Mouse (Mus musculus): ENCODE measurements at regions not wholly inside any gene's neighbourhood (a gene's known extent, or its start where the extent isn't known, plus 50 kb on each side); places are given as distances from the start of the nearest gene placed in this dataset.
A peak's percentile ranks its signal among the peaks of the same experiment; 100 is the strongest.
"Not testable (repeated sequence)": the region's sequence is repeated elsewhere in the genome, so short reads cannot be mapped to it uniquely, and the experiment has no call there.

DNA sequence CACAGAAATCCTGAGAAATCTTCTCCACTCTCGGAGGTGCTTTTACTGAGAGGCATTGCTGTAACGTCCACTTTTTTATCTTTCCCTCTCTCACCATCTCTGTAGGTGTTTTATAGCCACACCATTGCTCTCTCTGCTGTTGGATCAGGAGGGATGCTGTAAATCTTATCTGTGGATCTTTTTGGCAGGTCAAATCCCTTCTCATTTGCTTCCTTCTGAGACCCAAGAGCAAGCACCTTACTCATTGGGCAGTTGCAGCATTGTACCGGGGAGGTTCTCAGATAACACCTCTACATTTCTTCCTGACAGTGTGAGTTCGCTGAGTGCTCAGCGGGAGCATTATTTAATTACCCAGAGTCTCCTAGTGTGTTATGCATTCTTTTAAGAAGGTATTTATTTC is 75.5 kb upstream of the Acpp start:
- Histone ChIP-seq H3K36me3 (no peaks in the 10 kb centered on the region), H3K27ac (replicated peaks) (no peak overlapping the region), H3K9ac (replicated peaks) (no peak overlapping the region), H3K9me3 (no peaks in the 10 kb centered on the region), H3K27me3 (peaks cover 6% of the 10 kb centered on the region), H3K4me3 (no peak overlapping the region), H3K4me2 (replicated peaks) (no peak overlapping the region), H3K4me1 (peaks cover 15% of the 10 kb centered on the region)
- ATAC-seq (replicated peaks): no peak
- WGBS: 53% methylated on average over 5 of the region's 5 CpGs

- Histone ChIP-seq H3K4me3 (no peak overlapping the region), H3K9ac (replicated peaks) (no peak overlapping the region), H3K27ac (replicated peaks) (no peak overlapping the region), H3K4me2 (replicated peaks) (peak overlapping the region; percentile 50; the same call in 1 of the 2 replicates), H3K4me1 (peaks cover 21% of the 10 kb centered on the region), H3K27me3 (peaks cover 10% of the 10 kb centered on the region), H3K9me3 (no peaks in the 10 kb centered on the region), H3K36me3 (no peaks in the 10 kb centered on the region)
- no peak for ATAC-seq (replicated peaks)
- 2% methylated on average over 5 of the region's 5 CpGs for WGBS
Observed at GRCm38 (mm10) chr9:104410211-104410610, 72.7 kb upstream of the Acpp start.

GRCm38 (mm10) chr9:104409381-104409780 is 71.8 kb upstream of the Acpp start:
- no peak for ATAC-seq (replicated peaks)
- Histone ChIP-seq H3K4me1 (peaks cover 21% of the 10 kb centered on the region), H3K36me3 (no peaks in the 10 kb centered on the region), H3K27ac (replicated peaks) (no peak overlapping the region), H3K27me3 (peaks cover 10% of the 10 kb centered on the region), H3K4me2 (replicated peaks) (peak overlapping the region; percentile 50), H3K9ac (replicated peaks) (no peak overlapping the region), H3K9me3 (no peaks in the 10 kb centered on the region), H3K4me3 (peak overlapping the region; percentile 36)
- WGBS: 30% methylated on average over 12 of the region's 12 CpGs

- H3K9me3 ChIP-seq: no peaks in the 10 kb centered on the region
- no peaks in the 10 kb centered on the region for H3K36me3 ChIP-seq
- H3K4me2 ChIP-seq (replicated peaks): peak overlapping the region; percentile 50
- peak overlapping the region; percentile 36 for H3K4me3 ChIP-seq
- peak; percentile 48; the same call in 1 of the 2 replicates for ATAC-seq (replicated peaks)
- 16% methylated on average over 21 of the region's 21 CpGs for WGBS
- 0 out of 2 replicates have a peak overlapping the region, but pooled peaks have one; percentile 17 for H3K9ac ChIP-seq (replicated peaks)
- peaks cover 10% of the 10 kb centered on the region for H3K27me3 ChIP-seq
- H3K4me1 ChIP-seq: peaks cover 21% of the 10 kb centered on the region
- H3K27ac ChIP-seq (replicated peaks): no peak overlapping the region
Observed at GRCm38 (mm10) chr9:104408571-104409294, 71.2 kb upstream of the Acpp start.

GRCm38 (mm10) chr9:104407559-104408376 is 70.2 kb upstream of the Acpp start:
- Histone ChIP-seq H3K36me3 (no peaks in the 10 kb centered on the region), H3K27ac (replicated peaks) (no peak overlapping the region), H3K4me1 (peaks cover 21% of the 10 kb centered on the region), H3K9me3 (no peaks in the 10 kb centered on the region), H3K27me3 (peaks cover 10% of the 10 kb centered on the region), H3K4me3 (peak overlapping the region; percentile 27), H3K4me2 (replicated peaks) (peak overlapping the region; percentile 50), H3K9ac (replicated peaks) (0 out of 2 replicates have a peak overlapping the region, but pooled peaks have one; percentile 22)
- no peak for ATAC-seq (replicated peaks)
- WGBS: 18% methylated on average over 18 of the region's 18 CpGs

GRCm38 (mm10) chr9:104407011-104407410 is 69.5 kb upstream of the Acpp start:
- ATAC-seq (replicated peaks): no peak
- no peaks in the 10 kb centered on the region for H3K36me3 ChIP-seq
- WGBS: 14% methylated on average over 2 of the region's 2 CpGs
- H3K27me3 ChIP-seq: peaks cover 10% of the 10 kb centered on the region
- H3K9me3 ChIP-seq: no peaks in the 10 kb centered on the region
- H3K27ac ChIP-seq (replicated peaks): no peak overlapping the region
- no peak overlapping the region for H3K4me2 ChIP-seq (replicated peaks)
- no peak overlapping the region for H3K9ac ChIP-seq (replicated peaks)
- no peak overlapping the region for H3K4me3 ChIP-seq
- H3K4me1 ChIP-seq: peaks cover 21% of the 10 kb centered on the region

- no peaks in the 10 kb centered on the region for H3K9me3 ChIP-seq
- WGBS: 71% methylated on average over 7 of the region's 7 CpGs
- no peaks in the 10 kb centered on the region for H3K36me3 ChIP-seq
- no peak for ATAC-seq (replicated peaks)
- H3K4me3 ChIP-seq: no peak overlapping the region
- no peak overlapping the region for H3K27ac ChIP-seq (replicated peaks)
- H3K4me2 ChIP-seq (replicated peaks): no peak overlapping the region
- H3K27me3 ChIP-seq: peaks cover 10% of the 10 kb centered on the region
- H3K9ac ChIP-seq (replicated peaks): no peak overlapping the region
- peaks cover 21% of the 10 kb centered on the region for H3K4me1 ChIP-seq
Observed at GRCm38 (mm10) chr9:104406491-104406890, 68.9 kb upstream of the Acpp start.

DNA sequence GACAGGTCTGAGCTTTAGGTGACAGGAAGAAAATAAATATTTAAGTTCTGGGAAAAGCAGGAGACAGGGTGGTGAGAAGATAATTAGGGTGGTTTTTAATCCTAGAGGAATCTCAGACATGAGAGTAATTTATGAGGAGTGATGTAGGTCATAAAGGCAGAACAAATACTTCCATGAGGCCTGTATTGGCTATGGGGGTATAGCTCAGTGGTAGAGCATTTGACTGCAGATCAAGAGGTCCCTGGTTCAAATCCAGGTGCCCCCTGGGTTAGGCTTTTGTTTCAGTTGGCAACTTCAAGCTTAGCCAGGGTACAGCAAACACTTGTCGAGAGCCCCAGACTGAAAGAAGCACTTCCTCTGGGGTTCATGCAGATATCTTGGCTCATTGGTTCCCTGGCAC is 66.3 kb upstream of the Acpp start:
- 63% methylated on average over 1 of the region's 1 CpGs for WGBS

DNA sequence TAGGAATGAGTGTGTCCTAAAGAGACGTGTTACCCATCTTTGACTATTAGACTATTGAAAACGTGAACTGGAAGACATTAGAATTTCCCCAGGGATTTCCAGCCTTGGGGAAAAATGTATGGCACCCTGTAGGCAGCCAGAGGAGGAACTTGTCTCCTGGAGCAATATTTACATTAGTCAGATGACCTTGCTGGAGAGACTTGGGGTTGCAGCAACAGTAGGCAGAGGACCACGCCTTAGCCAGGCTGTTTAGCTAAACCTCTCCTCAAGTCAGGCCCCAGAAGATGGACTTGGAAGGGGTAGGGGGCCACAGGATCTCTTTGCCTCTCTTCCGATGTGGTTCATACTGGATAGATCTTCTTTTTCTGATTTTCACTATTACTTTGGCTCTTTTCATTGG is 64.1 kb upstream of the Acpp start:
- H3K4me3 ChIP-seq: no peak overlapping the region
- ATAC-seq (replicated peaks): no peak
- no peaks in the 10 kb centered on the region for H3K36me3 ChIP-seq
- WGBS: 84% methylated on average over 4 of the region's 4 CpGs
- H3K4me2 ChIP-seq (replicated peaks): no peak overlapping the region
- H3K27ac ChIP-seq (replicated peaks): no peak overlapping the region
- H3K9ac ChIP-seq (replicated peaks): no peak overlapping the region
- no peaks in the 10 kb centered on the region for H3K9me3 ChIP-seq
- H3K4me1 ChIP-seq: no peaks in the 10 kb centered on the region
- no peaks in the 10 kb centered on the region for H3K27me3 ChIP-seq

More for the DNA sequence above, 66.3 kb upstream of the Acpp start:
- Histone ChIP-seq H3K9ac (replicated peaks) (no peak overlapping the region), H3K4me3 (no peak overlapping the region), H3K9me3 (no peaks in the 10 kb centered on the region), H3K4me2 (replicated peaks) (no peak overlapping the region), H3K36me3 (no peaks in the 10 kb centered on the region), H3K27ac (replicated peaks) (no peak overlapping the region), H3K27me3 (peaks cover 6% of the 10 kb centered on the region; the same call in 1 of the 2 replicates), H3K4me1 (peaks cover 9% of the 10 kb centered on the region)
- no peak for ATAC-seq (replicated peaks)

GRCm38 (mm10) chr9:104399927-104400326 is 62.4 kb upstream of the Acpp start:
- Histone ChIP-seq H3K36me3 (no peaks in the 10 kb centered on the region), H3K4me3 (no peak overlapping the region), H3K27ac (replicated peaks) (no peak overlapping the region), H3K9me3 (no peaks in the 10 kb centered on the region), H3K27me3 (no peaks in the 10 kb centered on the region), H3K4me2 (replicated peaks) (no peak overlapping the region), H3K4me1 (no peaks in the 10 kb centered on the region), H3K9ac (replicated peaks) (no peak overlapping the region)
- 87% methylated on average over 1 of the region's 1 CpGs for WGBS
- no peak for ATAC-seq (replicated peaks)

DNA sequence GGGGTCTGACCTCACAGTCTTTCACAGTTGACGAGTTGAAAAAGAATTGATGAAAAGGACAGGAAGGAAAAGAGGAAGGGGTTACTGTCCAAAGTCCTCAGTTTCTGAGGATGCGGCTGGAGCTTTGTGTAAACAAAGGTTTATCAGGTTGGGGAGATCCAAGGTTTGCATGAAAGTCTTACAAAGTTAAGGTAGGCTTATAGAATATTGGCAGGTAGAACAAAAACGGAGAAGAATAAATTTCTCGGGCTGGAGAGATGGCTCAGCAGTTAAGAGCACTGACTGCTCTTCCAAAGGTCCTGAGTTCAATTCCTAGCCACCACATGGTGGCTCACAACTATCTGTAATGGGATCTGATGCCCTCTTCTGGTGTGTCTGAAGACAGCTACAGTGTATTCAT is 60.9 kb upstream of the Acpp start:
- H3K4me2 ChIP-seq (replicated peaks); H3K36me3 ChIP-seq; H3K4me3 ChIP-seq; H3K27me3 ChIP-seq; H3K9me3 ChIP-seq; H3K9ac ChIP-seq (replicated peaks); ATAC-seq (replicated peaks); H3K27ac ChIP-seq (replicated peaks); H3K4me1 ChIP-seq: not testable (repeated sequence)
- whole genome bisulfite sequencing: 74% methylated on average over 4 of the region's 4 CpGs

- no peak overlapping the region for H3K4me3 ChIP-seq
- H3K27me3 ChIP-seq: no peaks in the 10 kb centered on the region
- H3K36me3 ChIP-seq: no peaks in the 10 kb centered on the region
- H3K9me3 ChIP-seq: no peaks in the 10 kb centered on the region
- H3K27ac ChIP-seq (replicated peaks): no peak overlapping the region
- no peak overlapping the region for H3K4me2 ChIP-seq (replicated peaks)
- 90% methylated on average over 7 of the region's 7 CpGs for WGBS
- no peak overlapping the region for H3K9ac ChIP-seq (replicated peaks)
- H3K4me1 ChIP-seq: no peaks in the 10 kb centered on the region
- ATAC-seq (replicated peaks): no peak
Observed at GRCm38 (mm10) chr9:104387805-104388204, 50.3 kb upstream of the Acpp start.

Measured in forebrain, embryonic 15.5 days (tissue).